Mouse (Mus musculus): ENCODE data around the gene Zfp772. TPM values are rescaled to one million over a fixed set of nuclear protein-coding genes. Genes with fewer than 3 reads are reported as not detected.
"Not testable (repeated sequence)": the region's sequence is repeated elsewhere in the genome, so short reads cannot be mapped to it uniquely, and the experiment has no call there.

Gene Zfp772
- 2.1 and 2.2 TPM in 2 replicates for total RNA-seq (2015)
- total RNA-seq (2017) = 1.7 and 2.5 TPM in 2 replicates

- ATAC-seq (ENCODE audit: poor library complexity, severe bottlenecking) = not testable (repeated sequence)
Measured at GRCm38 (mm10) chr7:7209313-7210151, at the start of gene Zfp772. Gene Zfp772, minus strand, starts transcription at chr7:7209998.

- ATAC-seq (ENCODE audit: poor library complexity, severe bottlenecking) = not testable (repeated sequence)
Measured at GRCm38 (mm10) chr7:7247228-7247627, 37.4 kb upstream of the Zfp772 start, which contains the start of gene Vmn2r29. Gene Vmn2r29, minus strand, starts transcription at chr7:7247328.

GRCm38 (mm10) chr7:7188191-7188942 lies 21.4 kb downstream of the Zfp772 start:
- peak; percentile 100 for ATAC-seq (ENCODE audit: poor library complexity, severe bottlenecking)

- peak; percentile 32 for ATAC-seq (ENCODE audit: poor library complexity, severe bottlenecking)
Measured at GRCm38 (mm10) chr7:7187417-7188190, 22.2 kb downstream of the Zfp772 start.

GRCm38 (mm10) chr7:7185897-7186296 lies 23.9 kb downstream of the Zfp772 start:
- no peak for ATAC-seq (ENCODE audit: poor library complexity, severe bottlenecking)

- peak; percentile 99 for ATAC-seq (ENCODE audit: poor library complexity, severe bottlenecking)
Measured at GRCm38 (mm10) chr7:7171227-7172147, 38.3 kb downstream of the Zfp772 start, which contains the start of gene Zfp418. Gene Zfp418, plus strand, starts transcription at chr7:7171330.

Other genes with a start within 250 kb of the Zfp772 start
- gene Aurkc, start 214.7 kb downstream of the Zfp772 start, total RNA-seq (2015) = not detected in 2 replicates
- not detected in 2 replicates for gene Aurkc, start 214.7 kb downstream of the Zfp772 start, total RNA-seq (2017)
- 9.4 and 13.4 TPM in 2 replicates for gene Zfp954, start 88.5 kb downstream of the Zfp772 start, total RNA-seq (2015)
- gene Zfp954, start 88.5 kb downstream of the Zfp772 start, total RNA-seq (2017) = 11.6 and 12.4 TPM in 2 replicates
- gene Zfp773, start 73.2 kb downstream of the Zfp772 start, total RNA-seq (2015) = 0.31 and 0.43 TPM in 2 replicates
- gene Zfp773, start 73.2 kb downstream of the Zfp772 start, total RNA-seq (2017) = 1.4 and 1.7 TPM in 2 replicates
- 0.89 and 2.7 TPM in 2 replicates for gene Zfp418, start 38.7 kb downstream of the Zfp772 start, total RNA-seq (2015)
- 1.4 and 1.8 TPM in 2 replicates for gene Zfp418, start 38.7 kb downstream of the Zfp772 start, total RNA-seq (2017)
- gene Vmn2r29, start 37.3 kb upstream of the Zfp772 start, total RNA-seq (2015) = not detected in 2 replicates
- gene Vmn2r29, start 37.3 kb upstream of the Zfp772 start, total RNA-seq (2017) = 0.70 TPM in 1 of 2 replicates, not detected in the other
- not detected in 2 replicates for gene Gm45844, start 68.3 kb upstream of the Zfp772 start, total RNA-seq (2015)
- gene Gm45844, start 68.3 kb upstream of the Zfp772 start, total RNA-seq (2017) = 0.37 TPM in 1 of 2 replicates, not detected in the other
- 27.5 and 29.6 TPM in 2 replicates for gene Clcn4, start 90.9 kb upstream of the Zfp772 start, total RNA-seq (2015)
- 42.1 and 67.7 TPM in 2 replicates for gene Clcn4, start 90.9 kb upstream of the Zfp772 start, total RNA-seq (2017)
- gene Vmn2r30, start 127.6 kb upstream of the Zfp772 start, total RNA-seq (2015) = 0.07 TPM in 1 of 2 replicates, not detected in the other
- gene Vmn2r30, start 127.6 kb upstream of the Zfp772 start, total RNA-seq (2017) = not detected in 2 replicates
- gene Gm45783, start 164.6 kb upstream of the Zfp772 start, total RNA-seq (2015) = not detected in 2 replicates
- gene Gm45783, start 164.6 kb upstream of the Zfp772 start, total RNA-seq (2017) = not detected in 2 replicates
- gene Vmn2r31, start 189.7 kb upstream of the Zfp772 start, total RNA-seq (2015) = not detected in 2 replicates
- gene Vmn2r31, start 189.7 kb upstream of the Zfp772 start, total RNA-seq (2017) = not detected in 2 replicates

Data from megakaryocyte, adult 5-6 weeks (primary cell).